Mouse (Mus musculus): ENCODE results near the gene Letm1. TPM values are rescaled to one million over a fixed set of nuclear protein-coding genes. Genes with fewer than 3 reads are reported as not detected.

Gene Letm1
- total and polyA plus RNA-seq, 3 experiments: 60.2 to 148 (median 140) TPM

GRCm38 (mm10) chr5:33694848-33695717, 87.5 kb downstream of the Letm1 start:
- Histone ChIP-seq H3K79me2 (replicated peaks; ENCODE audit: control insufficient read depth, insufficient read depth, low read length) (no peaks in the 10 kb centered on the region), H3K4me1 (ENCODE audit: control insufficient read depth, insufficient read depth, low read length) (peaks cover 5% of the 10 kb centered on the region), H3K36me3 (ENCODE audit: control insufficient read depth, insufficient read depth, low read length) (no peaks in the 10 kb centered on the region), H3K9ac (ENCODE audit: low read depth, low read length) (peak overlapping the region; percentile 88), H3K4me3 (peak overlapping the region; percentile 68), H3K27ac (peak overlapping the region; percentile 84), H3K27me3 (ENCODE audit: control insufficient read depth, insufficient read depth, low read length) (no peaks in the 10 kb centered on the region)
- intact Hi-C loops (cut with DNase I): no loop called here
- 7% methylated on average over 61 of the region's 71 CpGs for WGBS
- peak; percentile 61 to 76 for DNase-seq
- TF ChIP-seq EP300 (IDR thresholded peaks at IDR 0.05; ENCODE audit: insufficient read depth, low read depth, low read length) (no peak), CTCF (IDR thresholded peaks at IDR 0.05) (0 out of 2 replicates have a peak, but pooled peaks have one; percentile 1), POLR2A (IDR thresholded peaks at IDR 0.05; ENCODE audit: insufficient read depth, low read depth, low read length) (no peak)

- DNase-seq: no peak
- no peak overlapping the region; the same call in 1 of the 2 replicates for H3K27ac ChIP-seq
- peaks cover 5% of the 10 kb centered on the region for H3K4me1 ChIP-seq (ENCODE audit: control insufficient read depth, insufficient read depth, low read length)
- TF ChIP-seq EP300 (IDR thresholded peaks at IDR 0.05; ENCODE audit: insufficient read depth, low read depth, low read length): no peak
- TF ChIP-seq POLR2A (IDR thresholded peaks at IDR 0.05; ENCODE audit: insufficient read depth, low read depth, low read length): no peak
- TF ChIP-seq CTCF (IDR thresholded peaks at IDR 0.05): no peak
- no peak overlapping the region for H3K9ac ChIP-seq (ENCODE audit: low read depth, low read length)
- no peaks in the 10 kb centered on the region for H3K27me3 ChIP-seq (ENCODE audit: control insufficient read depth, insufficient read depth, low read length)
- H3K4me3 ChIP-seq: no peak overlapping the region
- H3K79me2 ChIP-seq (replicated peaks; ENCODE audit: control insufficient read depth, insufficient read depth, low read length): no peaks in the 10 kb centered on the region
- intact Hi-C loops (cut with DNase I): no loop called here
- H3K36me3 ChIP-seq (ENCODE audit: control insufficient read depth, insufficient read depth, low read length): no peaks in the 10 kb centered on the region
- 92% methylated on average over 9 of the region's 9 CpGs for WGBS
Observed at GRCm38 (mm10) chr5:33694461-33694847, 88.2 kb downstream of the Letm1 start.

GRCm38 (mm10) chr5:33692393-33692792, 90.2 kb downstream of the Letm1 start:
- intact Hi-C loops (cut with DNase I): no loop called here
- H3K36me3 ChIP-seq (ENCODE audit: control insufficient read depth, insufficient read depth, low read length): no peaks in the 10 kb centered on the region
- no peak overlapping the region for H3K4me3 ChIP-seq
- peaks cover 16% of the 10 kb centered on the region for H3K4me1 ChIP-seq (ENCODE audit: control insufficient read depth, insufficient read depth, low read length)
- no peak overlapping the region for H3K9ac ChIP-seq (ENCODE audit: low read depth, low read length)
- DNase-seq: no peak
- no peaks in the 10 kb centered on the region for H3K27me3 ChIP-seq (ENCODE audit: control insufficient read depth, insufficient read depth, low read length)
- no peak overlapping the region; the same call in 1 of the 2 replicates for H3K27ac ChIP-seq
- 32% methylated on average over 24 of the region's 24 CpGs for WGBS
- H3K79me2 ChIP-seq (replicated peaks; ENCODE audit: control insufficient read depth, insufficient read depth, low read length): no peaks in the 10 kb centered on the region
- TF ChIP-seq CTCF (IDR thresholded peaks at IDR 0.05): 0 out of 2 replicates have a peak, but pooled peaks have one; percentile 2
- no peak for TF ChIP-seq EP300 (IDR thresholded peaks at IDR 0.05; ENCODE audit: insufficient read depth, low read depth, low read length)
- TF ChIP-seq POLR2A (IDR thresholded peaks at IDR 0.05; ENCODE audit: insufficient read depth, low read depth, low read length): no peak

- H3K9ac ChIP-seq (ENCODE audit: low read depth, low read length): peak overlapping the region; percentile 22
Observed at GRCm38 (mm10) chr5:33689852-33690645, 92.6 kb downstream of the Letm1 start.

More at GRCm38 (mm10) chr5:33689852-33690645, 92.6 kb downstream of the Letm1 start:
- intact Hi-C loops (cut with DNase I): no loop called here
- H3K27me3 ChIP-seq (ENCODE audit: control insufficient read depth, insufficient read depth, low read length): no peaks in the 10 kb centered on the region
- 52% methylated on average over 11 of the region's 11 CpGs for WGBS
- no peaks in the 10 kb centered on the region for H3K79me2 ChIP-seq (replicated peaks; ENCODE audit: control insufficient read depth, insufficient read depth, low read length)
- TF ChIP-seq POLR2A (IDR thresholded peaks at IDR 0.05; ENCODE audit: insufficient read depth, low read depth, low read length): peak; percentile 71
- TF ChIP-seq CTCF (IDR thresholded peaks at IDR 0.05): no peak
- peak; percentile 63; the same call in 1 of the 2 replicates for TF ChIP-seq EP300 (IDR thresholded peaks at IDR 0.05; ENCODE audit: insufficient read depth, low read depth, low read length)
- no peaks in the 10 kb centered on the region for H3K36me3 ChIP-seq (ENCODE audit: control insufficient read depth, insufficient read depth, low read length)
- peaks cover 16% of the 10 kb centered on the region for H3K4me1 ChIP-seq (ENCODE audit: control insufficient read depth, insufficient read depth, low read length)
- H3K4me3 ChIP-seq: no peak overlapping the region
- DNase-seq: peak; percentile 75 to 84
- peak overlapping the region; percentile 90 for H3K27ac ChIP-seq

Other genes starting within 250 kb of the Letm1 start
- 10 to 100 TPM; 26.1 to 26.9 TPM for gene Fam53a, start 153.2 kb downstream of the Letm1 start, total RNA-seq (2021)
- 19.7 and 22.8 TPM in 2 replicates for gene Fam53a, start 153.2 kb downstream of the Letm1 start, polyA plus RNA-seq (2012; rRNA removed)
- 1 to 10 TPM; 1.0 to 1.1 TPM for gene Gm9903, start 152.9 kb downstream of the Letm1 start, total RNA-seq (2021)
- 2.1 and 2.5 TPM in 2 replicates for gene Gm9903, start 152.9 kb downstream of the Letm1 start, polyA plus RNA-seq (2012; rRNA removed)
- 10 to 100 TPM; 10.6 to 12.7 TPM for gene Slbp, start 130.2 kb downstream of the Letm1 start, total RNA-seq (2021)
- gene Slbp, start 130.2 kb downstream of the Letm1 start, polyA plus RNA-seq (2012; rRNA removed): 7.7 and 13.8 TPM in 2 replicates
- gene Tacc3, start 124.7 kb downstream of the Letm1 start, total RNA-seq (2021): 1 to 10 TPM; 1.4 to 3.1 TPM
- 1.8 and 2.6 TPM in 2 replicates for gene Tacc3, start 124.7 kb downstream of the Letm1 start, polyA plus RNA-seq (2012; rRNA removed)
- gene Tmem129, start 124.4 kb downstream of the Letm1 start, total RNA-seq (2021): 10 to 100 TPM; 19.3 to 21.8 TPM
- gene Tmem129, start 124.4 kb downstream of the Letm1 start, polyA plus RNA-seq (2012; rRNA removed): 40.1 and 49.0 TPM in 2 replicates
- gene Fgfr3, start 61.1 kb downstream of the Letm1 start, total RNA-seq (2021): 10 to 100 TPM in 1 of 2 experiments, 1 to 10 TPM in 1; 8.6 to 10.1 TPM
- 15.1 and 15.4 TPM in 2 replicates for gene Fgfr3, start 61.1 kb downstream of the Letm1 start, polyA plus RNA-seq (2012; rRNA removed)
- gene Nsd2, start 37.9 kb upstream of the Letm1 start, total RNA-seq (2021): 10 to 100 TPM; 25.8 to 27.6 TPM
- gene Nsd2, start 37.9 kb upstream of the Letm1 start, polyA plus RNA-seq (2012; rRNA removed): 3.0 and 5.7 TPM in 2 replicates
- 10 to 100 TPM; 10.3 to 10.4 TPM for gene Nelfa, start 153.6 kb upstream of the Letm1 start, total RNA-seq (2021)
- 15.8 and 18.4 TPM in 2 replicates for gene Nelfa, start 153.6 kb upstream of the Letm1 start, polyA plus RNA-seq (2012; rRNA removed)
- gene Gm1673, start 200.6 kb upstream of the Letm1 start, total RNA-seq (2021): 1 to 10 TPM; 2.2 to 2.6 TPM
- gene Gm1673, start 200.6 kb upstream of the Letm1 start, polyA plus RNA-seq (2012; rRNA removed): 3.7 and 7.6 TPM in 2 replicates
- gene Nat8l, start 213.2 kb upstream of the Letm1 start, total RNA-seq (2021): 1 to 10 TPM; 1.1 TPM
- 3.1 and 5.7 TPM in 2 replicates for gene Nat8l, start 213.2 kb upstream of the Letm1 start, polyA plus RNA-seq (2012; rRNA removed)